Mouse (Mus musculus): Measurements from ENCODE around the gene Lsp1.

The Lsp1 gene

DNA sequence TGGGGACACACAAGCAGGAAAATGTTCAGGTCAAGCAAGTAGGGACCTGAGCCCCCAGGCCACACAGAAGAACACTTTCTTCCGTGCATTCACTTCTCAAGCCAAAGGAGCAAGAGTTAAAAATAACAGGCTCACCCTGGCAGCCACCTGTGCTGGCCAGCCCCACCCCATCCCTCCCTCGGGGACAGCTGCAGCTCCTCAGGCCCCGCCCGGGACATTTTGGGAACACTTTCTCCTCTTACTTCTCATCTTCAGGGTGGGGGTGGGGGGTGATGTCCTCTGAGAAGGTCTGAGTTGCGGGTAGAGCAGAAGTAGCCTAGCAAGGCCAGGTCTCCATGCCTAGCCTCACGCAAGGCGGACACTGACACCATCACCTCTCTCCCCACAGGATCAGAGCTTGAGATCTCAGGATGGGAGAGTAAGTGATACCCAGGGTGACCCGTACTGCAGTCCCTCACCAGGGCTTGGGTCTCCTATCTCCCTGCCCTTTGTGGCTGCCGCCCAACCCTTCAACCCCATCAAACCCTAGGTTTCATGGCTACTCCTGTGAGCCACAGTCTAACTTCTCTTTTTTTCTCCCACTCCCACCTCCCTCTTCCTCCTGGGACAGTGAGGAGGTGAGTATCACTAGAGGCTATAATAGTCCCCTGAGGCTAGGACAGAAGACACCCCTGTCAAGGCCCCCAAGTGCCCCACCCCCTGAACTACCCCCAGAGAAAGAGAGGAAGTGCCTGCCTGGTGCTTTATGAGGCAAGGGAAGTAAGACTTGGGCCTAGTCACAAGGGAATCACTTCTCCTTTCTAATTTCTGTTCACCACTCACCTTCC, 18.3 kb upstream of the Lsp1 start:
- in situ Hi-C loops (cut with MboI; ENCODE audit: low pct_unique_long_range_greater_than_20kb in 1 of 2, low sequenced_read_pairs in 2 of 2, unreplicated experiment in 1 of 2) = no loop called here

DNA sequence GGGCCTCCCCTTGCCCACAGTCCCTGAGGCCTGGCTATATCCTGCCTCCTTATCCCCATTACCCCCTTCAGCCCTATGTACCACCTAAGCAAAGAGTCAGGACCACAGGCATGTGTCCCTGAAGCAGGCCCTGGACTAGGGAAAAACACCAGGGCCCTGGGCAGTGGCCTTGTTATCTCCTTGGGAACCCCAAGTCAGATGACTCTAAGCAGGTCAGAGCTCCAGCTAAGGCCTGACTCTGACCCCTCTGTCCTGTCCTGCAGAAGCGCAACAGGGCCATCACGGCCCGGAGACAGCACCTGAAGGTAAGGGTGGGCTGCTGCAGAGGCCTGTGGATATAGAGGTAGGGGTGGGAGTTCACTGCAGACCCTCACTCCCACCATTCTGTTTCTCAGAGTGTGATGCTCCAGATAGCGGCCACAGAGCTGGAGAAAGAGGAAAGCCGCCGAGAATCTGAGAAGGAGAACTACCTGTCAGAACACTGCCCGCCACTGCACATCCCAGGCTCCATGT, 17.6 kb upstream of the Lsp1 start:
- in situ Hi-C loops (cut with MboI; ENCODE audit: low pct_unique_long_range_greater_than_20kb in 1 of 2, low sequenced_read_pairs in 2 of 2, unreplicated experiment in 1 of 2) = no loop called here

DNA sequence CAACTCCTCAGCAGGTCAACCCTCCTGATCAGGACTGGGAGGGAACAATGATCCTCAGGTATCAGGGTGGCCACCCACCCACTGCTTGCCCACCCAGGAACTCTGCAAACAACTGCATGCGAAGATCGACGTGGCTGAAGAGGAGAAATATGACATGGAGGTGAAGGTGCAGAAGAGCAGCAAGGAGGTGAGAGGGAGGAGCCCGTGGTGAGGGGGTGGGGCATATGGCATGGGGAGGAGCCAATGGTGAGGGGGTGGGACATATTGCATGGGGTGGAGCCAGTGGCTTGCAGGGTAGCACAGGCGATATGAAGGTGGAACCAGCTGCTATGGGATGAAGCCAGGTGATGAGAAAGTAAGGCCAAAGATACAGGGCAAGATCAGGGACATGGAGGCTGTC, 17.1 kb upstream of the Lsp1 start:
- in situ Hi-C loops (cut with MboI; ENCODE audit: low pct_unique_long_range_greater_than_20kb in 1 of 2, low sequenced_read_pairs in 2 of 2, unreplicated experiment in 1 of 2) = no loop called here

DNA sequence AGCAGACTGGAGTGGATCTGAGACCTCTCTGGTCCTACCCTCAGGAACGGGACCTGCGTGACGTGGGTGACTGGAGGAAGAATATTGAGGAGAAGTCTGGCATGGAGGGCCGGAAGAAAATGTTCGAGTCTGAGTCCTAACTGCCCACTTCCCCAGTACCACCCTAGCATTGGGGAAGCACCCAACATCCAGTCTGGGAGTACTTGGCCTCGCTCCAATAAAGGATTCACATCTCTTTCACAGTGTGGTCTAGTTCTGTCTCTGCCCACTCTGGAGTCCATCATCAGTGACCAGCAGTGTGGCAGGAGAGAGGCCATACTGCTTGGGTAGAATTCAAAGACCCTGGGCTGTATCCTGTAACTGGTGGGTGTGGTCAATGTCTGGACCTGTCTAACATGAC, 16.4 kb upstream of the Lsp1 start:
- in situ Hi-C loops (cut with MboI; ENCODE audit: low pct_unique_long_range_greater_than_20kb in 1 of 2, low sequenced_read_pairs in 2 of 2, unreplicated experiment in 1 of 2) = no loop called here

DNA sequence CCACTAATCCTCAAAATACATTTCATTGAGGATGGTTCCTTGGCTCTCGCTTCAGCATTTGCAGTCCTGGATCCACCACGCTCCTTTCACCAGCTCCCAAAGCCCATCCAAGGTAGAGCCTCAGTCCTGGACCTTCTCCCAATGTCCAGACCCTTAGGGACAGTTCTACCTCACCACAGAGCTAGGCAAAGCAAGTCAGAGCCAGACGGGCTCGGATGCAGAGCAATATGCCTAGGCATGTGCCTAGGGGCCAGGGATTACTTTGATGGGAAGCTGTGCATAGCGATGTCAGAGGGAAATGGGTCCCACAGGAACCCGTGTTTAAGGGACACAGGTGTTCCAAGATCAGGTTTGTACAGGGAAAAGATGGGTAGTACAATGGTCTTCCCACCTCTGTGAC, 15.3 kb upstream of the Lsp1 start:
- in situ Hi-C loops (cut with MboI; ENCODE audit: low pct_unique_long_range_greater_than_20kb in 1 of 2, low sequenced_read_pairs in 2 of 2, unreplicated experiment in 1 of 2) = no loop called here

DNA sequence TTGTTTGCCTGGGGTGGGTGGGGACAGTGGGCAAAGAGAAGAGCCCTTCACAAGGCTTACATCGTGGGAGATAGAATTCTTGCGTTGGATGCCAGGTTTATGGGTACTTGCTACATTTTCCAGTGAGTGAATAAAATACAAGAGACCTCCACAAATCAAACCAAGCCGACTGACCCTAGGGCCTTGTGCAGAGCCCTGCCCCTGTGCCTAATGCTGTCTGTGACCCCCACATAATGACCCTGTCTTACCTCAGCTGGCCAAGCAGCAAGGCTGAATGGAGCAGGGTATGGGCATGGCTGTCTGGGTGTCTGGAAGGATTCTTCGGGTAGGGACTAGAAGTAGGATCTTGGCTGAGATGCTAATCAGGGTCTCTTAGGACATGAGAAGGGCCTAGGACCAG, 14.3 kb upstream of the Lsp1 start:
- in situ Hi-C loops (cut with MboI; ENCODE audit: low pct_unique_long_range_greater_than_20kb in 1 of 2, low sequenced_read_pairs in 2 of 2, unreplicated experiment in 1 of 2) = no loop called here

DNA sequence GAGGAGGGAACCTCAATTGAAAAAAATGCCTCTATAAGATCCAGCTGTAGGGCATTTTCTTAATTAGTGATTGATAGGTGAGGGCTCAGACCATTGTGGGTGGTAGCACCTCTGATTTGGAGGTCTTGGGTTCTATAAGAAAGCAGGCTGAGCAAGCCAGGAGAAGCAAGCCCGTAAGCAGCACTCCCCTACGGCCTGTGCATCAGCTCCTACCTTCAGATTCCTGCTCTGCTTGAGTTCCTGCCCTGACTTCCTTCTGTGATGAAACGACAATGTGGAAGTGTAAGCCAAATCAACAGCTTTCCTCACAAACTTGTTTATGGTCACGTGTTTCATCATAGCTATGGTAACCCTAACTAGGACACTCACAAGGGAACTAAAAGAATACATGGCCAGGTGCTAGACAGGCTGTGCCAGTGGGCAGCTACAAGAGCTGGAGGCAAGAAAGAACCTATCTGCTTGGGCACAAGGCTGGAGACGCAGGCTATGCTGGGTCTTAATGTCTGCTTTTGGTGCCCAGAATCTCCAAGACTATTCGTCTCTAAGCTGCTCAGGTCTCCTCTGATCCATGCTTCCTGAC, 11.5 kb upstream of the Lsp1 start:
- in situ Hi-C loops (cut with MboI; ENCODE audit: low pct_unique_long_range_greater_than_20kb in 1 of 2, low sequenced_read_pairs in 2 of 2, unreplicated experiment in 1 of 2) = no loop called here

DNA sequence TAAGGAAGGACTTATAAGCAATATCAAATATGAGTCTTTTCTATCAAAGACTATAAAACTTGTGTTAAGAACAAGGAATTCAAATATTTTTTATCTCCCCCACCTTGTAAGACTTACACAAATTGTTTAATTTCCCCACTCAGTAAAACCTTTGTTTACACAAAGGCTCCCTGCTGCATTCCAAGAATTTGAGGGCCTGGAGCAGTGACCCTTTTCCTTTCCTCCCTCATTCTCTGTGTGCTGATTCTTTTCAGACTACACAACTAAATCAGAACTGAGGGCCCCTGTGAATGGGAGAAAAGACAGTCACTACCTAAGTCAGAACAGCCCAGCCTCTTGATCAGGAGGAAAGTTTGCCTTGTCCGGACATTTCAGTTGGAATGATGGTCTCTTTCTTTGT, 5.9 kb upstream of the Lsp1 start:
- in situ Hi-C loops (cut with MboI; ENCODE audit: low pct_unique_long_range_greater_than_20kb in 1 of 2, low sequenced_read_pairs in 2 of 2, unreplicated experiment in 1 of 2) = no loop called here

DNA sequence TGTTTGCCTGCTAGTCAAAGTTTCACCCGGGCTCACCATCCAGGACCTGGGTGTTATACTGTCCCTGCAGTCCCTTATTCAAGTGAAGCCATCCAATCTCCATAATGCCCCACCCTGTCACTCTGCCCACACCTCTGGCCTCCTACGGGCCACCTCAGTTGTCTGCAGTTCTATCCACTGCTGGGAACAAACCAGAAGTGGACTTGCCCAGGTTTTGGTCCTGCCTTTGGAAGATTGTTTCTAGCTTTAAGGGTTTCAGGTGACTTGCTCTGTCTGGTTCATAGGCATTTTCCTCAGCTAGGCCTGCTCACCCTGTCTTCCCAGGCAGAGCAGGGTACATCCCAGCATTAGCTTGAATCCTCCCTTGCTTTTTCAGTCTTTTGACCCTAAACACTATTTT, 5.4 kb upstream of the Lsp1 start:
- in situ Hi-C loops (cut with MboI; ENCODE audit: low pct_unique_long_range_greater_than_20kb in 1 of 2, low sequenced_read_pairs in 2 of 2, unreplicated experiment in 1 of 2) = no loop called here

DNA sequence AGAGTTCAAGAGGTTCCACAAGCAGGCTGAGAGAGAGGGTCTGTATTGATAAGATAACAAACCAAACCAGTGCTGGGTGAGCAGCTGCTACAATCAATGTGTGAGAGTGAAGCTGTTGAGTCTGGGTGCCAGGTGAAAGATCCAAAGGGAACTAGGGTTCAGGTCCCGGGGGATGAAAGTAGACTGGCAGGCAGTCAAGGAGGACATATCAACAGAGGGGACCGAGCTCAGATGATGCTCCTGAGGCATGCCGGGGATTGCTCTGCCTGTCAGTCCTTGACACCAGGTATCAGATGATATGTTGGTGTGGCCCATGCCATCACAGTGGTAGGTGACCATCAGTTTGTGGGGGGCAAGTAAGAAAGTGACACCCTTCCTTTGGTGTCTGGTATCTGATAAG, 3.8 kb upstream of the Lsp1 start:
- in situ Hi-C loops (cut with MboI; ENCODE audit: low pct_unique_long_range_greater_than_20kb in 1 of 2, low sequenced_read_pairs in 2 of 2, unreplicated experiment in 1 of 2) = no loop called here

DNA sequence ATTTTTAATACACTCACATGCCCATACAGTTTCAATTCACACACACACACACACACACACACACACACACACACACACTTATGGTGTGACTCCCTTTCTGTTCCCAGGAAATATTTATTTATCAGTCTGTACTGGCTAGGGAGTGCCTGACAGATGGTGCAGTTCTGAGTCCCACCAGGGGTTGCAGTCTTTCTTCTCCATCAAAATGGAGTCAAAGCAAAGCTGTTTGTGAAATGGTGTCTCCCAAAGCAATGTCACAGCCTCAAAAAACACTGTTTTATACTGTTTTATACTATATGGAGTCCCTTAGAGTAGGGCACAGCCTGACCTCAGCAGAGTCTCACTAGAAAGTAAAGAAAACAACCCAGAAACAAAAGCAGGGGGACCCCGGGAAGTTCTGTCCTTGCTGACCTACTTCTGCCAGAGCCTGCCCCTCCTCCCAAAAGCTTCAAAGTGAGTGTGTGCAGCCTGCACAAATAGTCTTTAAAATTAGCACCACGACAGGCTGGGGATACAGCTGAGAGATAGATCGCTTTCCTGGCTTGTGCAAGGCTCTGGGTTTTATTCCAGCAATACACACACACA, 3.3 kb upstream of the Lsp1 start:
- in situ Hi-C loops (cut with MboI; ENCODE audit: low pct_unique_long_range_greater_than_20kb in 1 of 2, low sequenced_read_pairs in 2 of 2, unreplicated experiment in 1 of 2) = no loop called here

DNA sequence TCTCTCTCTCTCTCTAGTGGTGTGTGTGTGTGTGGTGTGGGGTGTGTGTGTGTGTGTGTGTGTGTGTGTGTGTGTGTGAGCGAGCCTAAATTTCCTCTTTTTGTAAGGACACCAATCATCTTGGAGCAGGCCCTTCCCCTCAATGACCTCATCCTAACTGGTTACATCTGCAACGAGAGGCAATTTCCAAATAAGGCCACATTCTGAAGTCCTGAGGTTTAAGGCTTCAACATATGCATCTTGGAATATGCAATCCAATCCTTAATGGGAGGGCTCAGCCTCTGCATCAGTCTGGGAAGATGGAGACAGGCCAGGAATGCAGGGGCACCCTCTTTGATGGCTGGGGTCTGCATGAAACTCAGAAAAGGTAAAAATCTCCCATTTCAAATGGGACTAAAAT, 2.6 kb upstream of the Lsp1 start:
- in situ Hi-C loops (cut with MboI; ENCODE audit: low pct_unique_long_range_greater_than_20kb in 1 of 2, low sequenced_read_pairs in 2 of 2, unreplicated experiment in 1 of 2) = no loop called here

DNA sequence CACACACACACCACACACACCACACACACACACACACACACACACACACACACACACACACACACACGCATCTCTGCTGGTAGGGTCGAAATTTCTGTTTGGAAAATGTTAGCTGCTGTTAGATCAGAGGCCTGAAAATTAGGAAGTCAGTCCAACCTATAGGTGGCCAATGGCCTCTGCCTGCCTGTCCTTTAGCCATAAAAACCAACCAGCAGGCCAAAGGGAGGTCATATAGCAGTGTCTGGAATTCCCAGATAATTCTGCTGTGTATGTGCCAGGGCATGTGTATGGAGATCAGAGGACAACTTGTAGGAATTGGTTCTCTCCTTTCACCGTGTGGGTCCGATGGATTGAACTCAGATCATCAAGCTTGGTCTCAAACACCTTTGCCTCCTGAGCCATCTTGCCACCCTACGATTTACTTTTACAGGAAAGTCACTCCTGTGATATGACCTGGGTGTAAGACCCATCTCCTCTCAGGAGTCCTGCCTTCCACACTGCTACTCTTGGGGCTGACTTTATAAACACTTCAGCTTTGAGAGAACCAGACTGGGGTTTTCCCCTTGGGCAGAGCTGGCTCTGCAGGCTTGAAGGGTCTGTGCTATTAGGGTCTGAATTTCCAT, 1.8 kb upstream of the Lsp1 start:
- in situ Hi-C loops (cut with MboI; ENCODE audit: low pct_unique_long_range_greater_than_20kb in 1 of 2, low sequenced_read_pairs in 2 of 2, unreplicated experiment in 1 of 2) = no loop called here

DNA sequence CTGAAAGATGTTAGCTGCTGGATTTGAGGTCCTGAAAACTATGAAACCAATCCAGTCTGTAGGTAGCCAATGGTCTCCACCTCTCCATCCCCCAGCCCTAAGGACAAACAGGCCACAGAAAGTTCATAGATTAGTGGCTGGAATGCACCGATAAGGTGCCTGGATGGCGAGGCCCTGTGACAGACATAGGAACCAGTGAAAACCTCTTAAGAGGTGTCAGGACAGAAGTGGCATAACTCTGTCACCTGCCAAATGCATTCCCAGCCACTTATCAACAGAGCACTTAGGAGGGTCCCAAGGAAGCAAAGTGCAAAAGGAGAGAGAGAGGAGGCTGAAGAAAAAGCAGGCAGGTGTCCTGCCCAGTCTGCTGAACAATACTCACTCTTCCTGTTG, 1.3 kb upstream of the Lsp1 start:
- in situ Hi-C loops (cut with MboI; ENCODE audit: low pct_unique_long_range_greater_than_20kb in 1 of 2, low sequenced_read_pairs in 2 of 2, unreplicated experiment in 1 of 2) = no loop called here

DNA sequence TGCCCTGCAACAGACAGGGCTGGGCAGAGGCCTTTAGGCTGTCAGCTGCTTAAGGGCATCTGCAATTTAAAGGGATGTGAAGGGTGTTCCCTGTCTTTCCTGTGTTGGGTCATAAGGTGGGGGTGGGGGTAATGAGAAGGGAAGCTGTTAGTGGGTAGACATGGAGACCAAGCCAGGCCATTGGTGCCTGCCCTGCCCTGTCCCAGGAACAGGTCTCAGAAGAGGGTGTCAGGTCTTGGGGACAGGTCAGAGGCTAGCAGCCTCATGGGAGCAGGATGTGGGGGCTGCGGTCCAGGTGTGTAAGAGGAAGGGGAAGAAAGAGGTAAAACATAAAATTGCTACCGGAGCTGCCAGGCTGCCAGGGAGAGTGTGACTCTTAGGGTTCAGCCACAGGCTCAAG, 837 bp downstream of the Lsp1 start:
- in situ Hi-C loops (cut with MboI; ENCODE audit: low pct_unique_long_range_greater_than_20kb in 1 of 2, low sequenced_read_pairs in 2 of 2, unreplicated experiment in 1 of 2) = no loop called here

DNA sequence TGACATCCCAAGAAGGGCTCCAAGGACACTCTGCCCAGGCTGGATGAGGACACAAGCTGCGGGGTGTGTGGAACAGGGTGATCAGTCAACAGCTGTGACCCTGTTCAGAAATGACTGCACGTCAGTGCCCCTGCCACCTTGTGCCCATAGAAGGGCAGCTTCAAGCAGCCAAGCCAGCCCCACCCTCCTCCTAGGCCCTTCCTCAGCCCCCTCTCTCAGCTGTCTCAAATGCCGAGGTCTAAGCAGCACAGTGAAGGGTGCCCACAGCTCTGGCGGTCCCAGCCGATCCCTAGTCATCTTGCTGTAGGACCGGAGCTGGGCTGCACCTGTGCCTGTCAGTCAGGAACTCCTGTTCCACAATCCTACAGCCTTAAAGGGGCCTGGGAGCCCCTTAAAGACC, 1.6 kb downstream of the Lsp1 start:
- in situ Hi-C loops (cut with MboI; ENCODE audit: low pct_unique_long_range_greater_than_20kb in 1 of 2, low sequenced_read_pairs in 2 of 2, unreplicated experiment in 1 of 2) = no loop called here

DNA sequence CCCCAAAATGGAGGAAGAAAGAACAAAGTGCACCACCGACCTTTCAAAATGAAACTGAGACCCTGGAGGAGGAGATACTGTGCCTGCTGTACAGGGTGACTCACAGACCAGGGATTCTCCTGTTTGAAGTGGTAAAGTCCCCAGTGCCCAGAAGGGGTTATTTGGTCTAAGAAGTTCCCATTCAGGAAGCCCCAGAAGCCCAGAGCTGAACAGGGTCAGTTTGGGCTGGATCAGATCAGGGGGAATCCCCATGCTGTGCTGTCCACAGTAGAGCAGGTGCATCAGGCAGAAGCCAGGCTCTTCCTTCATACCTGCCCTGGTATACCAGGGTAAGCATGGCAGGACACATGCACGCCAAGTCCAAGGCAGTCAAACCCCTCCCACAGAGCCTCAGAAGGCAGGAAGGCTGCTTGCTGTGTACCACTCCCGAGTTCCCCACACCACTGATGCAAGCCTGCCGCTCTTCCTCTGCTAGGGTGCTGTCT, 2.0 kb downstream of the Lsp1 start:
- in situ Hi-C loops (cut with MboI; ENCODE audit: low pct_unique_long_range_greater_than_20kb in 1 of 2, low sequenced_read_pairs in 2 of 2, unreplicated experiment in 1 of 2) = no loop called here

DNA sequence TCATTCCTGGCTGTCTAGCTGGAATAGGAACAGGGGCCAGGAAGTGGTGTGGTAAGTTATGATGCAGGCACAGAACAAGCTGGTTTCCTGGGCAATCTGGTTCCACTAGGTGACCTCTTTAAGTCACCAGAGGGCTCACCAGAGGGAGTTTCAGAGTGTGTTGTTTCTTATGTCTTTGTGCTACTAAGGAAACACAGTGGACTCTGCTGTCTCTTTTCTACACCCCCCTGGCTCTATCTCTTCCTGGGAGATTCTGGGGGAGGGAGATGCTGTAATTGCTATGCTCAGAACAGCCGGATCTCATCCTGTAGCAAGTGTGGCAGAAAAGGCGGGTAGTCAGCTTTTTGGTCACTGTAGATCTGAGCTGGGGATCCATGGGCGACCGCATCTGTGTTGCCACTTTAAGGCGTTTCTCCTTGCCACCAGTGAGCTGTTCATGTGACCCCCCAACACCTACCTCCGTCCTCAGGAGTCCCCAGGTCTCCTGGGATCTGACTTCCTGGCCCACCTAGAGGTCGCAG, 9.6 kb downstream of the Lsp1 start:
- in situ Hi-C loops (cut with MboI; ENCODE audit: low pct_unique_long_range_greater_than_20kb in 1 of 2, low sequenced_read_pairs in 2 of 2, unreplicated experiment in 1 of 2) = no loop called here

DNA sequence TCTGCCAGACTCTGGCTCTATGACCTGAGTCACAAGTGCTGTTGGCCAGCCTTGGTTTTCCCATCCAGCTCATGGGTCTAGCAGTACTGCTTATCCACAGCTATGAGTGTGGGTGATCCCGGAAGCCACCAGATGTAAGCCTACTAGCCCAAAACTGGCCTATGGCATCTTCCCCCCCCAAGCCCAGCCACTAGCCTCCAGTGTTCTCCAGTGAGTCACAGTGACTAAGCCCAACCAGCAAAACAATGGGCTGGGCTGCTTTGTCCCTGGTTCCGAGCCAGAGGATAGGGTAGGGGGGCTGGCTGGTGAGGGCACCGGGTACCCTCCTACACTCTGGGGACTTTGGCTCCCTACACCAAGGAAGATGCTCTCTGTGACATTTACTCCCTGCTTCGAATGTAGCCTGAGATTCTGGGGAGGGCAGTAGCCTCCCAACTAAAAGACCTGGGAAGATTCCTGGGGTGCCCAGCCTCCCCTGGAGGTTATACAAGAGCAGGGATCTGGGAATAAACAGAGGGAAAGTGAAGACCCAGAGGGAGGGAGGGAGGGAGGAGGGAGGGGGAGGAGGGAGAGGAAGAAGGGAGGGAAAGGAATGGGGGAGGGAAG, 10.3 kb downstream of the Lsp1 start:
- in situ Hi-C loops (cut with MboI; ENCODE audit: low pct_unique_long_range_greater_than_20kb in 1 of 2, low sequenced_read_pairs in 2 of 2, unreplicated experiment in 1 of 2) = no loop called here

Data from mouse embryonic stem cell (cell line).